Mouse (Mus musculus) left cerebral cortex, postnatal 10 days (tissue): ENCODE results near the gene Fbxw11. TPM values are rescaled to one million over a fixed set of nuclear protein-coding genes. Genes with fewer than 3 reads are reported as not detected.

ENCODE experiments used
- DNase-seq, 2 experiments: peaks; one replicate each; pipeline ENCODE4 v3.0.0; 2021 to 2022; ENCODE audit warnings: low spot score in 2 of 2, mixed read lengths in 1 of 2; ENCODE audit errors: extremely low spot score in 1 of 2
- intact Hi-C: fragments of 180-260 bp; cut with DNase I; formaldehyde crosslinking; loops from one replicate; pipeline ENCODE4 v1.15.1; 2025
- total RNA-seq, 2 experiments: library from RNA; stranded (reverse); gene quantifications; 2 replicates each; pipeline ENCODE4 v1.2.3; 2021

Fbxw11 gene
- total RNA-seq, 2 experiments from 2014 or later = 116 to 119 TPM

GRCm38 (mm10) chr11:32718979-32719378 lies 76.5 kb downstream of the Fbxw11 start:
- intact Hi-C loops = loop anchor here (5.0 kb wide), 1 partner anchor 428 kb away; the partner anchor contains the start of gene Fgf18
- DNase-seq = no peak

- intact Hi-C loops = no loop called here
- DNase-seq = no peak
These were observed 80.1 kb downstream of the Fbxw11 start for GRCm38 (mm10) chr11:32722653-32723052.

DNA sequence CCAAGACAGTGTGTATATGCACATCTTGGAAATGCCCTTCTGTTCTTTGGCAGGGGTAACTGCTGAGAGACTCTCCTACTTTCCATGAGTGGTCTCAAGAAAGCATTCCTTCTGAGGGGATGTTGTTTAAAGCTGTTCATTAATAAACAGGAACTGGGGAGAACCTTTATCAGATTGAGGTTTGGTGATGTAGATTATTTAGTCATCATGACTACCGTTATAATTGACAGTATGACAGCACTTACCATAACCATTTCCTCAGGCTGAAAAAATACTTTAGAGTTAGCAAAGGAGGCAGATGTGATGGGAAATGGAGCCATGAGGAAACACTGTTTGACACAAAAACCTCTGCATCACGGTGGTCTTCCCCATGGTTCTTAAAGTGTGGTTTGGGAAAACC lies 80.8 kb downstream of the Fbxw11 start:
- DNase-seq = no peak
- intact Hi-C loops = no loop called here

GRCm38 (mm10) chr11:32725171-32725570 lies 82.6 kb downstream of the Fbxw11 start:
- intact Hi-C loops = no loop called here

GRCm38 (mm10) chr11:32732467-32732866 lies 89.9 kb downstream of the Fbxw11 start:
- intact Hi-C loops = no loop called here
- DNase-seq = no peak

More at GRCm38 (mm10) chr11:32725171-32725570, 82.6 kb downstream of the Fbxw11 start:
- DNase-seq = no peak

DNA sequence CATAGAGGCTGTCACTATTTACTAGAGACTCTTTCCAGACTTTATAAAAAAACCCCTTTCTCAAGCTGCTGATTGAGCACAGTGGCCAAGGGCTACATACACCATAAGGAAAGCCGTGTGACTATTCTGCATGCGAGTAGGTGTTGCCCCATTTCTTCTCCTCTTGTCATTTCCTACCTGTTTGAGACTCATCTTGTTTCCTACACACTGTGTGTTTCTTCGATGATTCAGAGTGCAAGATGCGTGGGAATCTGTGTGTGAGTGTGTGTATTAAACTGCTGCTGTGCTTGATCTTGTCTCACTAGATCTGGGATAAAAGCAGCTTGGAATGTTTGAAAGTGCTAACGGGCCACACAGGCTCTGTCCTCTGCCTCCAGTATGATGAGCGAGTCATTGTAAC lies 90.7 kb downstream of the Fbxw11 start:
- no peak for DNase-seq

DNA sequence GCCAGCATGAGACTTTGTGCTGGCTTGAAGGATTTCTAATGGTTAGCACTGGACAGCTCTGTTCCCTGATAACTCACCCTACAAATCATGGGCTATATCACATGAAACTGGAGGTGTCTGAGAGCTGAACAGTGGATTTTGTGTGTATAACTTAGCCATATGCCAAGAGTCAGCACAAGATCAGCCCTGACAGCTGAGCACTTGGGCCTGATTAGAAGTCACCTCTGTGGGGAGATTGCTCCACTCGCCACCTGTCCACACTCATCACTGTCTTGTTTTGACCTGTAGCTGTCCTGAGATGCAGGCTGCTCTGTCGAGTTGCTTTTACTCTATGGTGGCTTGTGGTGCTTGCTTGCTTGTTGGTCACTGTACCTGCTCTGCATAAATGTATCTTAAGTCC lies 93.8 kb downstream of the Fbxw11 start:
- intact Hi-C loops = no loop called here
- DNase-seq = no peak

More for the DNA sequence above, 90.7 kb downstream of the Fbxw11 start:
- intact Hi-C loops = no loop called here

DNA sequence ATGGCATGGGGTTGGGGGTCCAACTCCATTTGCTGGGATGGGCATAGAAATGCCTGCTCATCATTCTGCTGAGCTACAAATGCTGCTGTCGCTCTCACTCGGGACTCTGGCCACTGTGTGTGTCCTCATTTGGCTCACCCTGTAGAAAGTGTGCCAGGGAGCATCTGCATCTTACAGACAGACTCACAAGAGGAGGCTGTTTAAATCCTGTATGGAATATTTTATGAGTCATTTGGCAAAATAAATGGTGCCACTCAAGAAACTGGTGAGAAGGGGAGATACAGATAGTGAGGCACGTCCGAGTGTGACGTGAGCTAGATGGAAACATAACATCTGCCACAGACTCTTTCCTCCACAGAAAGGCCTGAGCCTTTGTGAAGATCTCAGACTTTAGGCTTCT lies 95.2 kb downstream of the Fbxw11 start:
- intact Hi-C loops = no loop called here
- DNase-seq = no peak

- intact Hi-C loops = no loop called here
- no peak for DNase-seq
These were observed 101.4 kb downstream of the Fbxw11 start for GRCm38 (mm10) chr11:32743891-32744290.

- DNase-seq = no peak
- intact Hi-C loops = no loop called here
These were observed 101.9 kb downstream of the Fbxw11 start for GRCm38 (mm10) chr11:32744463-32744862.

DNA sequence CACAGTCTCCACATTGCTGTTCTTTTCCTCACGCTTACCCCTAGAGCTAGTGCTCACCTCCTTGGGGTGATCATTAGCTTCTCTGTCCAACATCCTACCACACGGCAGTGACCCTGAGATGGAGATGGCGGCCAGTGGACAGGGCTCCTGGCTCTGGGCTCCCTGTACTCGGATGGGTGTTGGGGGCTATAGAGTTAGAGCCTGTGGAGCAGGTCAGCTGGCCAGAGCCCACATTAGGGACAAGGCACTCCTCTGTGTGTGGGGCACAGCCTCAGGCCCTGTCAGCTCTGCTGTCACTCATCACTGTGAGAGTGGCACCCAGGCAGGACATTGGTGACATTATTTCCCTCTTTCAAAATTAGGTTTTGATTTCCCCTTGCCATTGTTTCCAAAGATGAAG lies 102.9 kb downstream of the Fbxw11 start:
- DNase-seq = no peak
- intact Hi-C loops = no loop called here

DNA sequence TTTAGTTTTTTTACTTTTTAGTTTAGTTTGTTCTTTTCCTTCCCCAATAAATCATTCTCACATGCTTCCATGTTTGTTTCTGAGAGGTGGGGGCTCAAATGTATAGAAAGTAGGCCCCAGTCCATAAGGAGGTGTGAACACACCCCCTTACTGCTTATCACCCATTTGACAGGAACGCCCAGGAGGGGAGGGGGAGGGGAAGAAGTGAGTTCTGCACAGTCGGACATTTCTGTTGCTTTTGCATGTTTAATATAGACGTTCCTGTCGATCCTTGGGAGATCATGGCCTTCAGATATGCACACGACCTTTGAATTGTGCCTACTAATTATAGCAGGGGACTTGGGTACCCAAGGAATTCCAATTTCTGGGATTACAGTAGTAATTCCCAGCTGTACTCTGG lies 103.5 kb downstream of the Fbxw11 start:
- no peak for DNase-seq
- intact Hi-C loops = no loop called here

DNA sequence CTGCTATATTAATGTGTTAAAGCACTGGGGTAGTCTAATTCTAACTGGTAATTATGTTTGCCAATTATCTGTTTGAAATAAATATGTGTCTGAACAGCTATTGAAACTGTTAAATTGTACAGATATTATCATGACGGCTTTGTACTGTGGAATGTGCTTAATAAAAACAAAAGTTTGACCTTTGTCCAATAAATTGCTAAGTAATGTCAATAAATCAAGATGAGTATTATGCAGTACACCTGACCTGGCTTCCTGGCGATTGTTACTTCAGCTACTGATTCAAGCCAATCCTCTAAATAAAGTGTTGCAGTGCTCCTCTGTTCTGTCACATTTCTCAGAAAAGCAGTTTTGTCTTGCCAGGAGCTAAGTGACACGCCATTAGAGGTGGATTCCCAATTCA lies 104.0 kb downstream of the Fbxw11 start:
- intact Hi-C loops = no loop called here
- no peak for DNase-seq

DNA sequence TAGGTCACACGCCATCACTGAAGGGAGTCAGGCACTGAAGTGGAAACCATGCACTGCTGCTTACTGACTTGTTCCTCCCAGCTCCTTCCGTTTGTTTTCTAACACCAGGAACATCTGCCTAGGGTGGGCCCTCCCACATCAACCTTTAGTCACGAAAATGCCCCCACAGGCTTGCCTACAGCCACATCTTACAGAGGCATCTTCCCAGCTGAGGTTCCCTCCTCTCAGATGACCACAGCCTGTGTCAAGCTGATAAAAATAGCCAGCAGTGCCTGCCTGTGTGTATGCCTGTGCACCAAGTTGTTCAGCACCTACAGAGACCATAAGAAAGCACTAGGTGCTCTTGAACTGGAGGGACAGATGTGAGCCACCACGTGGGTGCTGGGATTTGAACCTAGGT lies 106.3 kb downstream of the Fbxw11 start:
- intact Hi-C loops = no loop called here
- DNase-seq = no peak

- DNase-seq = peak in 1 of 2 experiments; percentile 11
- intact Hi-C loops = no loop called here
These were observed 109.5 kb downstream of the Fbxw11 start for GRCm38 (mm10) chr11:32751863-32752594.

DNA sequence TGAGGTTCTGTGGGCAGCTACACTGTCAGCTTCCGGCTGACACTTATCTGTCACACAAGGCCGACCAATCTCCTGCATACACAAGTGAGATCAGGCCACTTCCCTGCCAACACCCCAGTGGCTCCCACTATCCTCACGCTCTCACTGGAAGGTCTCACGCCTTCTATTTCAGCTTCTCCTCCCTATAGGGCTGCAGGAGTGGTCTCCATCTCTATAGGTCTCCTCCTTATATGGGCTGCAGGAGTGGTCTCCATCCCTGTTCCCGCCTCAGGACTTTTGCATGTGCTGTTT lies 110.0 kb downstream of the Fbxw11 start:
- DNase-seq = no peak
- intact Hi-C loops = no loop called here

DNA sequence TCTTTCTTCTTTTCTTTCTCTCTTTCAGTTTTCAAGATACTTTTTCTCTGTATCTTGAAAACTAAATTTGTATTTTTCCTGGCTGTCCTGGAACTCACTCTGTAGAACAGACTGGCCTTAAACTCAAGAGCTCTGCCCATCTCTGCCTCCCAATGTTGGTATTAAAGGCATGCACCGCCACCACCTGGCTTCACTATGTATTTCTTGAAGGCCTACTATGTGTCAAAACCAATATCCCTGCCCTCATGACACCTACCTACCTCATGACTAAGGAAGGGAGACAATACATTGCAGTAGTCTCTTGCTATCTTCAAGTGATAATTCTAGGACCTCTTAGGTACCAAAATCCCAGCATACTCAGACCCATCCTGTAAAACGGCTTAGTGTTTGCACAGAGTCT lies 110.8 kb downstream of the Fbxw11 start:
- intact Hi-C loops = no loop called here
- DNase-seq = no peak

DNA sequence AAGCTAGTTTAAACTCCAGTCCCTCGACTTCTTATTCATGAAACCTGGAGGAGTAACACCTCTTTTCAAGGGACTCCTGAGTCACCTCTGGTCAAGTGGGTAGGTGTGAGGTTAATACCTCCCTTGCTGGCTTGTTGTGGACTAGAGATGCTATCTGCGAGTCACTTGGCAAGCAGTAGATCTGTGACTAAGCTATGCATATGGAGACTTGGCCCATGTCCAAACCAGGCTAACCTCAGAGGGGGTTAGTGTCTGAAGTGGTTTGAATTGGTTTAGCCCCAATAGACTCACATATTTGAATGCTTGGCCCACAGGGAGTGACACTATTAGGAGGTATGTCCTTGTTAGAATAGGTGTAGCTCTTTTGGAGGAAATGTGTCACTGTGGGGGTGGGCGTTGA lies 120.2 kb downstream of the Fbxw11 start:
- DNase-seq = no peak
- intact Hi-C loops = no loop called here

- intact Hi-C loops = no loop called here
- no peak for DNase-seq
These were observed 125.1 kb downstream of the Fbxw11 start for GRCm38 (mm10) chr11:32767496-32768230.

DNA sequence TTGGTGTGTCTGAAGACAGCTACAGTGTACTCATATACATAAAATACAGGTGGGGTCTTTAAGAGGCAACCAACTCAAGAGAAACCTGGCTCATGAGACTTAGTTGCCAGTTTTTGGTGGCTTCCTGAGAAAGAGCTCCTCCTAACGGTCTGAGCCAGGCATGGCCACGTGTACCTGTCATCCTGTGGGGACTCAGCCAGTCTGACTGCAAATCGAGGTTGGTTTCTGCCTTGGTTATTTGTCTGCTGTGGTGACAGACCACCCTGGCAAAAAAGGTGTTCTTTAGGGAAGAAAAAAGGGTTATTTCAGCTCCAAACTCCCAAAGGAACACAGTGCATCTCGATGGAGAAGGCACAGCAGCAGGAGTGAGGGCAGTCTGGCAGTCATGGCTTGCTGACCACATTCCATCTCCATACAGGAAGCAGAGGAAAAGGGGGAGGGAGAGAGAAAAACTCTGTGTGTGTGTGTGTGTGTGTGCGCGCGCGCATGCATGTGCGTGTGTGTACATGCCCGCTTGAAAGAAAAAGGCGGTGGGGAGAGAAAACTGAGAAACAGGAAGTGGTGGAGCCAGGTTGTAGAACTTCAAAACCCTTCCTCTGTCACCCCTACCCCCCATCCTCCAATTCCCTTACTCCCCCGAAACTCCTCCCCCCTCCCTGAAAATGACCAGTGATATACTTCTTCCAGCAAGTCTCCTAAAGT lies 126.3 kb downstream of the Fbxw11 start:
- intact Hi-C loops = no loop called here
- DNase-seq = no peak
